Mouse (Mus musculus): ENCODE measurements around the gene Kctd5.

- TF ChIP-seq EP300 (optimal IDR thresholded peaks at IDR 0.05), result no peak
- no peak for TF ChIP-seq CTCF (IDR thresholded peaks at IDR 0.05; ENCODE audit: low read depth)
Observed at GRCm38 (mm10) chr17:24049008-24049407, 24.3 kb downstream of the Kctd5 start.
